Mouse (Mus musculus): ENCODE data around the gene Rps6kl1.

DNA sequence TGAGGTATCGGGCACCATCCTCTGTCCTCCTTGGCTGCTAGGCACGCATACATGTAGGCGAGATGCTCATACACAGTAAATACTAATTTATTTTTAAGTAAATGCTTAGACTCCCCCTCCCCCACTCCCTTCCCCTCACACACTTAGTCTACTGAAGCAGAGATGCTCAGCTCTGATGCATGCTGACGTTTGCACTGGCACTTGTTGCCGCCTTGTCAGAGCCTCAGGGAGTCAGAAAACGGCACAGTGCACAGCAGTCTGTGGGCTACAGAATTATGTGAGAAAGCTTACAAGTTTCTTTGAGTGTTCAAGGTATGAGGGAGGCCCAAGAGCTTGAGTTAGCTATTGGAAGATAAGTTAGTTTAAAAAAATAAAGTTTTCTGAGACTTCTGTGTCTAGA lies 19.7 kb downstream of the Rps6kl1 start:
- TF ChIP-seq CTCF (IDR thresholded peaks at IDR 0.05; ENCODE audit: control insufficient read depth, insufficient read depth, insufficient replicate concordance, low read depth, low read length), result no peak
- TF ChIP-seq POLR2A (IDR thresholded peaks at IDR 0.05; ENCODE audit: control insufficient read depth, low read depth, low read length), result no peak

Measured in testis, adult 2 months (tissue).